Mouse (Mus musculus): ENCODE measurements around the gene Vwa8.

GRCm38 (mm10) chr14:79214660-79215249 is 365.9 kb downstream of the Vwa8 start:
- TF ChIP-seq CTCF (IDR thresholded peaks at IDR 0.05; ENCODE audit: low read depth, low read length) = no peak
- TF ChIP-seq GATA1 (IDR thresholded peaks at IDR 0.05; ENCODE audit: borderline replicate concordance, low read length) = no peak
- TF ChIP-seq TAL1 (conservative IDR thresholded peaks at IDR 0.05; ENCODE audit: low read depth, low read length) = no peak
- no peak for TF ChIP-seq POLR2AphosphoS5 (IDR thresholded peaks at IDR 0.05; ENCODE audit: insufficient replicate concordance, low read depth, low read length)
- TF ChIP-seq GATA2 (IDR thresholded peaks at IDR 0.05; ENCODE audit: borderline replicate concordance, low read depth, low read length) = no peak
